Mouse (Mus musculus) limb, embryonic 12.5 days (tissue): ENCODE results near the gene Gramd1c. TPM values are rescaled to one million over a fixed set of nuclear protein-coding genes. Genes with fewer than 3 reads are reported as not detected.

Experiments
- ATAC-seq: fragments of 200-750 bp; cut with Nextera tagmentation; 2 replicates; pipeline ENCODE4 v1.8.0; 2017; ENCODE audit warnings: low read depth, moderate TSS enrichment; ENCODE audit not compliant: insufficient number of reproducible peaks, insufficient read depth, low FRiP score, low TSS enrichment
- H3K27ac ChIP-seq: fragments of 300-500 bp; sonication (generic); 2 replicates; pipeline ENCODE4 v1.5.1; 2016; ENCODE audit warnings: mild to moderate bottlenecking, moderate library complexity
- H3K27me3 ChIP-seq: fragments of 300-500 bp; sonication (generic); 2 replicates; pipeline ENCODE4 v1.6.1; 2016; ENCODE audit warnings: mild to moderate bottlenecking, moderate library complexity
- H3K36me3 ChIP-seq: fragments of 300-500 bp; sonication (generic); 2 replicates; pipeline ENCODE4 v1.6.1; 2016; ENCODE audit warnings: mild to moderate bottlenecking, moderate library complexity
- H3K4me1 ChIP-seq: fragments of 300-500 bp; sonication (generic); replicated peaks from 2 replicates; pipeline ENCODE4 v1.6.1; 2016
- H3K4me2 ChIP-seq: fragments of 300-500 bp; sonication (generic); 2 replicates; pipeline ENCODE4 v1.6.1; 2016; ENCODE audit warnings: mild to moderate bottlenecking, moderate library complexity
- H3K4me3 ChIP-seq: fragments of 300-500 bp; sonication (generic); replicated peaks from 2 replicates; pipeline ENCODE4 v1.5.1; 2016; ENCODE audit warnings: mild to moderate bottlenecking
- H3K9ac ChIP-seq: fragments of 300-500 bp; sonication (generic); replicated peaks from 2 replicates; pipeline ENCODE4 v1.6.1; 2016; ENCODE audit warnings: mild to moderate bottlenecking, moderate library complexity
- H3K9me3 ChIP-seq: fragments of 300-500 bp; sonication (generic); 2 replicates; pipeline ENCODE4 v1.6.1; 2016; ENCODE audit warnings: mild to moderate bottlenecking, moderate library complexity
- WGBS: fragments of 180-500 bp; shearing (Covaris S2); methylation state at CpG from one replicate; pipeline ENCODE4 v1.1.7; 2016; 5-methylcytosine and 5-hydroxymethylcytosine counted together
- polyA plus RNA-seq: library from polyadenylated mRNA; unstranded; fragments of >200 nt; fragmentation: Nextera tagmentation; extraction: Ambion mirVana; gene quantifications from 2 replicates; pipeline ENCODE4 v1.2.1, GENCODE M21; 2016

Gramd1c gene
- 6.4 and 7.3 TPM in 2 replicates for polyA plus RNA-seq

DNA sequence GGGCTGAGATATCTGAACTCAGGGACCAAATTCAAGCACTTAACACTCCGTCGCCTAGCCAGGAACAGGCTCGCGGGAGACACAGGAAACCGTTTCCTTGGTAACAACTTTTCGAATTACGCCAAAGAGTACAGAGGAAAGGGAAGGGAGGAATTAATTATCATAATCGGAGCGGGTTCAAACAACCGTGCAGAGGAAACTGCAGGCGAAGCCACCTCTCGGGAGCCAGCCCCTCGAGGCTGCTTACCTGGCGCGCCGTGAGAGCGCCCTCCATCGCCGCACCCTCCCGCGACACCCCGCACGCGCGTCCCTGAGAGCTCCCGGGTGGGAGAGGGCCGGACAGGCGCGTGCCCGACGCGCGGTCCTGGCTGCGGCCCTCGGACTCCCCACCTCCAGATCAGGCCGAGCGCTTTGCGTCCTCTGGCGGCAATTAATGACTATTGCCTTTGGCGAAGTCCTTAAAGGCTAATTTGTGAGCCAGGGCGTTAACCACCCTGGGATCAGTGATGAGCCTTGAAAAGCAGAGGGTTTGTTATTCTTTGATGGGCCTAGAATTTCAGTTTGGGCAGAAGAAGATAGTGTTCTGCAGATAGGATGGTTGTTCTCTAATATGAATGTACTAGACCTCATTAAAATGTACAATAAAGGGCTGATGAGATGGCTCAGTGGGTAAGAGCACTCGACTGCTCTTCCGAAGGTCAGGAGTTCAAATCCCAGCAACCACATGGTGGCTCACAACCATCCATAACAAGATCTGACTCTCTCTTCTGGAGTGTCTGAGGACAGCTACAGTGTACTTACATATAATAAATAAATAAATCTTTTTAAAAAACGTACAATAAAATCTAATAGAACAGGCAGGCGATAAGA, at the start of gene Gramd1c:
Gramd1c (minus strand) TSS at position 321 of the 870 bp plus-strand sequence.
- H3K36me3 ChIP-seq = no peaks in the 10 kb centered on the region
- 0 out of 2 replicates have a peak, but pooled peaks cover 4% of the 10 kb centered on the region for H3K4me1 ChIP-seq
- WGBS = 6% methylated on average over 45 of the region's 45 CpGs
- H3K4me2 ChIP-seq = peak within 1 kb of the TSS; percentile 62
- peak within 1 kb of the TSS; percentile 60 for H3K4me3 ChIP-seq
- no peaks in the 10 kb centered on the region for H3K9me3 ChIP-seq
- H3K27me3 ChIP-seq = no peaks in the 10 kb centered on the region
- H3K9ac ChIP-seq = peak within 1 kb of the TSS; percentile 69
- peak; percentile 76 for ATAC-seq
- peak within 1 kb of the TSS; percentile 59; the same call in 1 of the 2 replicates for H3K27ac ChIP-seq

DNA sequence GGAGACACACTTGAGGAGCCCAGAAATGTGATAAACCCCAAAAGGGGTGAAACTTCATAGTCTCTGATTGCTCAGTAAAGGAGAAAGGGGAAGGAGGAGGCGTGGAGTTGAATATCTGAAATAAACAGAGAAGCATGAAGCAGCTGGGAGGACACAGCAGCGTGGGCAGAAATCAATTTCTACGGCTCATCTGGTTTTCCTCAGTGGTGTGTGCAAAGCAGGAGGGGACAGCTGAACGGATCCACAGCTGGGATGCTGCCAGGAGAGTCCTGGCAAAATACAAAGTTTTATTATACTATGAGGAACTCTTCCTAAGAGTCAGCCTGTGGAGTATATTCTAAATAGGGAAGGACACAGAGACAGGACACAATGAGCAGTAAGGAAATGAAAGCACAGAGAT, 45.9 kb upstream of the Gramd1c start:
- WGBS = 83% methylated on average over 4 of the region's 4 CpGs

DNA sequence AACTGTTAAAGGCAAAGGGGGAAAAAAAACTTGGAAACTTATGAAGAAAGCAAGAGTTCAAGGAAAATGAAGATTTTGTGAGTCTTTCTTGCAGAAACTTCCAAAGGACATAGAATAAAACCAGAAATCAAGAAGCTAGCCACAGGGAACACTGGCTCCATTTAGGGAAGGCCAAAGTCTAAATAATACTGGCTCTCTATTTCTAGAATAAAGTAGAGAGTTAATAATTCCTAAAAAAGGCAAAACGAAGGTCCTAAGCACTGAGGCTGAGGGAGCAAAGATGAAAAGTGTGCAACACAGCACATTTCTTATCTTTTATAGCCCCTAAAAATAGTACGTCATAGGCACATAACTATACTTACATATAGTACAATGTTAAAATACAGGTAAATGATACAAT, 42.1 kb upstream of the Gramd1c start:
- WGBS = 92% methylated on average over 2 of the region's 2 CpGs
- Histone ChIP-seq H3K36me3 (peaks cover 75% of the 10 kb centered on the region), H3K9ac (no peak overlapping the region), H3K27me3 (no peaks in the 10 kb centered on the region), H3K4me1 (no peaks in the 10 kb centered on the region), H3K27ac (no peak overlapping the region), H3K4me3 (no peak overlapping the region), H3K4me2 (no peak overlapping the region), H3K9me3 (no peaks in the 10 kb centered on the region)
- no peak for ATAC-seq

More for the DNA sequence above, 45.9 kb upstream of the Gramd1c start:
- Histone ChIP-seq H3K27ac (no peak overlapping the region), H3K9me3 (no peaks in the 10 kb centered on the region), H3K4me2 (no peak overlapping the region), H3K36me3 (peaks cover 60% of the 10 kb centered on the region), H3K27me3 (no peaks in the 10 kb centered on the region), H3K4me3 (no peak overlapping the region), H3K9ac (no peak overlapping the region), H3K4me1 (no peaks in the 10 kb centered on the region)
- no peak for ATAC-seq

DNA sequence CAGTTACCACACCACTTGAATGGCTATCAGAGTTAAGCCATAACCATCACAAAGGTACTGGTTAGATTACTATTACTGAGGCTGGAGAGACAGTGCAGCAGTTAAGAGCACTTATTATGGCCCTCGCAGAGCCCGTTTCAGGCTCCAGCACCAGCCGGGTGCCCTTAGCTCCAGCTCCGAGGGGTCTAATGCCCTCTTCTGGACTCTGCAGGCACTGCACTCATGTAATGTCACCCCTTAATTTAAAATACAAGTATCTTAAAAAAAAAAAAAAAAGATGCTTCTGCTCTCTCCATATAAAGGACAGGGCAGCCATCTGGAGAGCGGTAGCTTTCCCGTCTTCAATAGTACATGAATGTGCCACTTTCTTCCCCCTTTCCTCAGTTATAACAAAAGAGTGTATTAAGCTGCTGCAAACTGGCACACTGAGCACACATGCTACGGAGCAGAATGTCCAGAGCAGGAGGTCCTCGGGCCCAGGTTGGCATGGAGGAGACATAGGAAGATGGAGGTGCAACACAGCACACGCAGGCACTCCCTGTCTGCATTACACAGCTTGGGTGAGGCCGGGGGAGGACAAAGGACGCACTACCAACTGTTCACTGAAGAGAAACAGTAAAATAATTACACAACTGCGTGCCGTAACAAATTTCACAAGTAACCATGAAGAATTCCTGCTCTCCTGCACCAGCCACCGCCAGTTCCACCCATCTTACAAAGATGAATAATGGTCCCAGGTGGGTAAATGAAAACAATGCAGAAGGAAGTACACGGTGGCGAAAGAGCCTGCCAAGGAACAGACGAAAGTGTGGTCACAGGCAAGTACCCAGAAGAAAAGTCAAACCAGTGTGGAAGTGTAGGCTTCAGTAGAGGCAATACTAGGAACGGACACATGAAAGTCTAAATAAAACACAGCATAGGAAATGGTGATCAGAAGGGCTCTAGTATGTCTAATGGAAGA, 40.9 kb upstream of the Gramd1c start:
- Histone ChIP-seq H3K27ac (no peak overlapping the region), H3K4me1 (no peaks in the 10 kb centered on the region), H3K36me3 (peaks cover 73% of the 10 kb centered on the region), H3K9me3 (no peaks in the 10 kb centered on the region), H3K9ac (no peak overlapping the region), H3K27me3 (no peaks in the 10 kb centered on the region), H3K4me3 (no peak overlapping the region), H3K4me2 (no peak overlapping the region)
- 83% methylated on average over 18 of the region's 18 CpGs for WGBS
- no peak for ATAC-seq

DNA sequence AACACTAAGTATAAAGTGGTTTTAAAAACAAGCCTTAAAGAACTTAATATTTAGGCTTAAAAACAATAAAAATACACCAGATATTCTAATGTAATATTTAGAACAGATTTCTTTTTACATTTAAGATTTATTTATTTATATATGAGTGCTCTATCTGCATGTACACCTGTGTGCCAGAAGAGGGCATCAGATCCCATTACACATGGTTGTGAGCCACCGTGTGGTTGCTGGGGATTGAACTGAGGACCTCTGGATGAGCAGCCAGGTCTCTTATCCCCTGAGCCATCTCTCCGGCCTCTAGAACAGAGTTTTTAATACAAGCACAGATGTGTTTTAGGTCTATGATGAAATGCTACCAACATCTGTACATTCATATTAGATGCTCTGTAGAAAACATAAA, 39.8 kb upstream of the Gramd1c start:
- peaks cover 73% of the 10 kb centered on the region for H3K36me3 ChIP-seq
- no peak overlapping the region for H3K9ac ChIP-seq
- H3K4me1 ChIP-seq = no peaks in the 10 kb centered on the region
- no peak overlapping the region for H3K4me2 ChIP-seq
- ATAC-seq = no peak
- H3K27me3 ChIP-seq = no peaks in the 10 kb centered on the region
- H3K4me3 ChIP-seq = no peak overlapping the region
- 95% methylated on average over 2 of the region's 2 CpGs for WGBS
- no peaks in the 10 kb centered on the region for H3K9me3 ChIP-seq
- H3K27ac ChIP-seq = no peak overlapping the region

DNA sequence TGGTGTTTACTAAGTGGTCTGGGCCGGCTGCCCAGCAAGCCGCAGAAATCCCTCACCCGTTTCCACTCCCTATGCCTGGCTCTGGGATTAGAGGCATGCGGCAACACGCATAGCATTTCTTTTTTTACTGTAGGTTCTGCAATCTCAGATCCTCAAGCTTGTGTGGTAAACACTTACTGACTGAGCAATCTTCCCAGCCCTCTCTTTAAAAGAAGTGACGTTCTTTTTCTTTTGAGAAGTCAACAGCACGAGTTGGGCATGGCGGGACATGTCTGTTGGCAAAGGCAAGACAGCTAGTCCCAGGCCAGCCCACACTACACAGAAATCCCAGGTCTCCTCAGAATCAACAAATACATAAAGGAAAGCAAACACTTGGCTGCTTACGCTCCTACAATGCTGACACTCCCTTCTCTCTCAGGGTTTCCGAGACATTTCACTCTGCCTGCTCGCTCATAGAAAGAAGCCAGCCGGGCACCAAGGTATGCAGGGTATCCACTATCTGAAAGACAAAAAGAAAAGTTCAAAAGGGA, 38.1 kb upstream of the Gramd1c start:
- WGBS = 91% methylated on average over 12 of the region's 12 CpGs

DNA sequence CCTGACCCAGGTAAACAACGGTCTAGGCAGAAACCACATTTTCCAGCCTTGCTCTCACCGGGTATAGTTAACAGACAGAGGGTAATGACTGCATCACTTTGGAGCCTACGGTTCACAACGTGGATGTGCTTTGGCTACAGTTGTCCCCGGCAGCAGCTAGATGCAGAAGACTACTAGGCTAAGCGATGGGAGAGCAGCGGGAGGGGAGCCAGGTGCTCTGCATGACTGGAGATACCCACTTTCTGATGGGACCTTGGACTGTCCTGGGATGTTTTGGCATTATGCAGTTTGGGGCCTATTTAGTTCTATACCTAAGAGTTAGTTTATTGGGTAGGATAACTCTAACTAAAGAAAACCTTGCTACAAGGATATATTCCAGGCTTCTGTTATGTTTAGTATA, 36.2 kb upstream of the Gramd1c start:
- WGBS = 93% methylated on average over 7 of the region's 7 CpGs
- no peak overlapping the region for H3K9ac ChIP-seq
- H3K4me3 ChIP-seq = no peak overlapping the region
- H3K9me3 ChIP-seq = no peaks in the 10 kb centered on the region
- no peak overlapping the region for H3K4me2 ChIP-seq
- H3K27ac ChIP-seq = no peak overlapping the region
- H3K4me1 ChIP-seq = no peaks in the 10 kb centered on the region
- ATAC-seq = no peak
- peaks cover 84% of the 10 kb centered on the region for H3K36me3 ChIP-seq
- no peaks in the 10 kb centered on the region for H3K27me3 ChIP-seq

More for the DNA sequence above, 38.1 kb upstream of the Gramd1c start:
- Histone ChIP-seq H3K27me3 (no peaks in the 10 kb centered on the region), H3K4me1 (no peaks in the 10 kb centered on the region), H3K27ac (no peak overlapping the region), H3K9me3 (no peaks in the 10 kb centered on the region), H3K4me2 (no peak overlapping the region), H3K36me3 (peaks cover 72% of the 10 kb centered on the region), H3K9ac (no peak overlapping the region), H3K4me3 (no peak overlapping the region)
- ATAC-seq = no peak

DNA sequence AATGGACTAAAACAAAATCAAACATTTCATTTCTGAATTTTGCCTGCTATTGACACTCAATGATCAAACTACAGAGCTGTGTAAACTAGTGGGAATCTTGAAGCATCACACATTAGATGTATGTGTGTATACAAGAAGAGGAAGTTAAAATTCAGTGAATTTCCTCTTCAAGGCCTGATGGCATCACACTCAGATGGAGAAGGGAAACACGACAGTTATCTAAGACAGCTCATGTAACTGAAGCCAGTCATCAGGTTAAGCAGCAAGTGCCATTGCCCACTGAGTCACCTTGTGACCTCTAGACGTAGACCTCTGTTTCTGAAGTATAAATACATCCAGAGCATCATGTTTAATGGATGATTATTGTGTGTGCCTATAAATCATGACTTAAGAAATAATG, 24.5 kb upstream of the Gramd1c start:
- Histone ChIP-seq H3K9me3 (no peaks in the 10 kb centered on the region), H3K4me2 (no peak overlapping the region), H3K27me3 (no peaks in the 10 kb centered on the region), H3K27ac (no peak overlapping the region), H3K36me3 (peaks cover 76% of the 10 kb centered on the region), H3K9ac (no peak overlapping the region), H3K4me1 (no peaks in the 10 kb centered on the region), H3K4me3 (no peak overlapping the region)
- 77% methylated on average over 2 of the region's 2 CpGs for WGBS
- no peak for ATAC-seq

DNA sequence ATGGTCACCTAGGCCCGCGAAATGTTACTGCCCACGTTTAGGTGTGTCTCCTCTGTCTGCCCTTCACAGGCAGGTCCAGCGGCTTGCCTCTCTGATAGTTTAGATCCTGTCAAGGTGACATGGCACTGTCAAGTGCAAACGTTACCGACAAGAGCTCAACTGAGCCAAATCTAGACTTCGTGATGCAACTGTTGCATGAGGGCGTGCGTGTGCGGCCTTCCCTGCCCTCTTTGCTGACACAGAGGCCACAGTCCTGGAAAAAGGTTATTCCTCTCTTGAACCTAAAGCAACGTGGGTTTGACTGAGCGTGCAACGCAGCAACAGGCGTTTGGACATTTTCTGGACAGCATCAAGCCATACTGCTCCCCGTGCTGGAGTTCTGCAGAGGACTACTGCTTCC, 1.8 kb downstream of the Gramd1c start:
- 93% methylated on average over 15 of the region's 15 CpGs for WGBS
- Histone ChIP-seq H3K4me2 (no peak overlapping the region), H3K9me3 (no peaks in the 10 kb centered on the region), H3K27ac (no peak overlapping the region), H3K27me3 (no peaks in the 10 kb centered on the region), H3K4me3 (no peak overlapping the region), H3K36me3 (no peaks in the 10 kb centered on the region), H3K9ac (no peak overlapping the region), H3K4me1 (0 out of 2 replicates have a peak, but pooled peaks cover 6% of the 10 kb centered on the region)
- ATAC-seq = no peak

DNA sequence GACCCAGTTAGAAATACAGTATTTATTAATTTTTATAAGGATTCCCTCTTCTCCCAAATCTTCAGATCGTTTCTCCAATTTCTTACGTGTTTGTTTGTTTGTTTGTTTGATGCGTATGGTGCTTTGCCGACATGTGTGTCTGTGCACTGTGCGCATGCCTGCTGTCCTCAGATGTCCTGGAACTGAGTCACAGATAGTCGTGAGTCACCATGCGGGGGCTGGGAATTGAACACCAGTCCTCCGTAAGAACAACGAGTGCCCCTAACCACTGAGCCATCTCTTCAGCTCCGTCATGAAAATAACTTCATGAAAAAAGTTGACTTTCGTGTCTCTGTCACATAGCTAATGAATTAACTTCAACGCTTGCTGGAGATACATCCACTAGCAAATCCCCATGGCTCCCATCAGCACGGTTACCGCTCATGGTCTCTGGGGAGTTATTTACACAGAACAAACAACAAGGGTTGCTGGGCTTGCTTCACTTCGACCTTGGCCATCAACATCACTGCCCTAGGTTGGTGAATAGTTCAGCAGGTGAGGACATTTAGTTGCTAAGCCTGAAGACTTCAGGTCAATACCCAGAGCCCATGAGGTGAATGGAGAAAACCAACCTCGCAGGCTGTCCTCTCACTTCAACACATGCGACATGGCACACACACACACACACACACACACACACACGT, 2.4 kb downstream of the Gramd1c start:
- Histone ChIP-seq H3K27ac (no peak overlapping the region), H3K9me3 (no peaks in the 10 kb centered on the region), H3K9ac (no peak overlapping the region), H3K36me3 (no peaks in the 10 kb centered on the region), H3K4me2 (no peak overlapping the region), H3K27me3 (no peaks in the 10 kb centered on the region), H3K4me3 (no peak overlapping the region), H3K4me1 (0 out of 2 replicates have a peak, but pooled peaks cover 6% of the 10 kb centered on the region)
- ATAC-seq = no peak
- WGBS = 95% methylated on average over 18 of the region's 18 CpGs
